Mouse (Mus musculus) stomach, postnatal 0 days (tissue): ENCODE results near the gene Ccdc39.

ENCODE experiments used
- CTCF ChIP-seq: IDR thresholded peaks from 2 replicates; pipeline ENCODE4 v1.5.1; 2016; ENCODE audit warnings: antibody characterized with exemption, low read depth, mild to moderate bottlenecking, moderate library complexity
- EP300 ChIP-seq: optimal IDR thresholded peaks from 2 replicates; pipeline ENCODE3; 2016; ENCODE audit warnings: antibody characterized with exemption

- TF ChIP-seq CTCF (no peak), EP300 (no peak)
These were observed 43.6 kb downstream of the Ccdc39 start for GRCm38 (mm10) chr3:33800513-33800820.
